Mouse (Mus musculus) forebrain, embryonic 11.5 days (tissue): ENCODE data around the gene Erich6. TPM values are rescaled to one million over a fixed set of nuclear protein-coding genes. Genes with fewer than 3 reads are reported as not detected.

Experiments
- ATAC-seq: fragments of 200-750 bp; cut with Nextera tagmentation; replicated peaks from 2 replicates; pipeline ENCODE4 v1.8.0; 2017; ENCODE audit warnings: moderate TSS enrichment; ENCODE audit not compliant: low FRiP score
- DNase-seq: peaks from one replicate; pipeline ENCODE4 v3.0.0-alpha.2; 2017; ENCODE audit warnings: low spot score
- H3K27ac ChIP-seq: fragments of 300-500 bp; sonication (generic); 2 replicates; pipeline ENCODE4 v1.5.1; 2014; ENCODE audit warnings: low read depth, low read length
- H3K27me3 ChIP-seq: fragments of 300-500 bp; sonication (generic); 2 replicates; pipeline ENCODE4 v1.6.1; 2014; ENCODE audit warnings: mild to moderate bottlenecking, low read length, mixed read lengths; ENCODE audit not compliant: control insufficient read depth, insufficient read depth
- H3K36me3 ChIP-seq: fragments of 300-500 bp; sonication (generic); 2 replicates; pipeline ENCODE4 v1.6.1; 2014; ENCODE audit warnings: mild to moderate bottlenecking, low read length, moderate library complexity, mixed read lengths; ENCODE audit not compliant: control insufficient read depth, insufficient read depth
- H3K4me1 ChIP-seq: fragments of 300-500 bp; sonication (generic); replicated peaks from 2 replicates; pipeline ENCODE4 v1.6.1; 2014; ENCODE audit warnings: low read length, mixed read lengths; ENCODE audit not compliant: control insufficient read depth, insufficient read depth
- H3K4me2 ChIP-seq: fragments of 300-500 bp; sonication (generic); 2 replicates; pipeline ENCODE4 v1.6.1; 2014; ENCODE audit warnings: low read depth, mild to moderate bottlenecking, low read length, moderate library complexity, mixed read lengths; ENCODE audit not compliant: severe bottlenecking
- H3K4me3 ChIP-seq: fragments of 300-500 bp; sonication (generic); 2 replicates; pipeline ENCODE4 v1.5.1; 2014; ENCODE audit warnings: low read depth, low read length
- H3K9ac ChIP-seq: fragments of 300-500 bp; sonication (generic); 2 replicates; pipeline ENCODE4 v1.6.1; 2014; ENCODE audit warnings: low read length
- H3K9me3 ChIP-seq: fragments of 300-500 bp; sonication (generic); 2 replicates; pipeline ENCODE4 v1.6.1; 2016; ENCODE audit warnings: low read length, mixed read lengths; ENCODE audit not compliant: control insufficient read depth
- WGBS: fragments of 180-500 bp; shearing (Covaris S2); extraction: QIAGEN DNeasy Blood & Tissue Kit; methylation state at CpG from one replicate; pipeline ENCODE4 v1.1.7; 2014; 5-methylcytosine and 5-hydroxymethylcytosine counted together
- polyA plus RNA-seq: library from polyadenylated mRNA; unstranded; fragments of >200 nt; fragmentation: Nextera tagmentation; extraction: Ambion mirVana; gene quantifications from 2 replicates; pipeline ENCODE4 v1.2.1, GENCODE M21; 2014

Erich6 gene
- not detected in 2 replicates for polyA plus RNA-seq

- peak within 1 kb of the TSS; percentile 50 for H3K4me3 ChIP-seq
- no peaks in the 10 kb centered on the region for H3K9me3 ChIP-seq
- DNase-seq (peak; percentile 75), ATAC-seq (peak; percentile 89)
- H3K27me3 ChIP-seq = no peaks in the 10 kb centered on the region
- peak within 1 kb of the TSS; percentile 68 for H3K9ac ChIP-seq
- no peaks in the 10 kb centered on the region for H3K36me3 ChIP-seq
- peak within 1 kb of the TSS; percentile 94 for H3K4me2 ChIP-seq
- WGBS = under 1% methylated on average over 34 of the region's 34 CpGs
- H3K27ac ChIP-seq = no peak within 1 kb of the TSS
- H3K4me1 ChIP-seq = no peaks in the 10 kb centered on the region
Observed at GRCm38 (mm10) chr3:58636406-58637295, at the start of gene Erich6. Gene Erich6, minus strand, starts transcription at chr3:58637207.

- H3K4me1 ChIP-seq = no peaks in the 10 kb centered on the region; the same call in 1 of the 2 replicates
- 87% methylated on average over 7 of the region's 7 CpGs for WGBS
- no peak for DNase-seq
- no peaks in the 10 kb centered on the region for H3K9me3 ChIP-seq
- H3K36me3 ChIP-seq = no peaks in the 10 kb centered on the region
- H3K4me3 ChIP-seq = no peak overlapping the region
- ATAC-seq = no peak
- H3K4me2 ChIP-seq = no peak overlapping the region
- no peak overlapping the region for H3K9ac ChIP-seq
- no peaks in the 10 kb centered on the region for H3K27me3 ChIP-seq
- H3K27ac ChIP-seq = no peak overlapping the region
Observed at GRCm38 (mm10) chr3:58686206-58686921, 49.4 kb upstream of the Erich6 start.

DNA sequence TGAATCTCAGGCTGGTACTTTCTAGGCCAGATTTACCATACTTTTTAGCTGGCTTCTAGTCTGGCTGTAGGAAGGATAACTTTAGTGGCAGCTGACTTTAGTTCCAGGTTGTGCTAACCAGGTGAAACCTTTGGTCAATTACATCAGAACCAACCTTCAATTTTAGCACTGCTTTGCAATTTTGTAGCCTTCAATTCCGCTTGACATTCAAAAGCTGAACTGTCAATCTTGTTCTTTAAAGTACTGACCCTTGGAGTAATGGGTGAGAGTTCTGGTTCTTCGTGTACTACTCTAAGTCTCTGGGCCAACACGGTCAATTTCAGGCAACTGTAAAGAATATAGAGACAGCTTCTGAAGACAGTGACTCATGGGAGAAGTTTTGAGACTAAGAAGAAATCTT lies 48.4 kb upstream of the Erich6 start:
- no peaks in the 10 kb centered on the region for H3K27me3 ChIP-seq
- WGBS = 88% methylated on average over 3 of the region's 3 CpGs

GRCm38 (mm10) chr3:58683346-58683745 lies 46.3 kb upstream of the Erich6 start:
- H3K4me1 ChIP-seq = 0 out of 2 replicates have a peak, but pooled peaks cover 2% of the 10 kb centered on the region
- ATAC-seq = no peak
- H3K9me3 ChIP-seq = no peaks in the 10 kb centered on the region
- no peak overlapping the region for H3K4me2 ChIP-seq
- H3K27me3 ChIP-seq = no peaks in the 10 kb centered on the region
- no peak overlapping the region for H3K27ac ChIP-seq
- no peak overlapping the region for H3K9ac ChIP-seq
- H3K36me3 ChIP-seq = no peaks in the 10 kb centered on the region
- no peak overlapping the region for H3K4me3 ChIP-seq
- no peak for DNase-seq
- WGBS = 89% methylated on average over 7 of the region's 7 CpGs

More for the DNA sequence above, 48.4 kb upstream of the Erich6 start:
- DNase-seq = no peak
- H3K36me3 ChIP-seq = no peaks in the 10 kb centered on the region
- H3K4me1 ChIP-seq = no peaks in the 10 kb centered on the region; the same call in 1 of the 2 replicates
- H3K4me3 ChIP-seq = no peak overlapping the region
- H3K9me3 ChIP-seq = no peaks in the 10 kb centered on the region
- H3K27ac ChIP-seq = no peak overlapping the region
- no peak overlapping the region for H3K9ac ChIP-seq
- no peak overlapping the region for H3K4me2 ChIP-seq
- ATAC-seq = no peak

DNA sequence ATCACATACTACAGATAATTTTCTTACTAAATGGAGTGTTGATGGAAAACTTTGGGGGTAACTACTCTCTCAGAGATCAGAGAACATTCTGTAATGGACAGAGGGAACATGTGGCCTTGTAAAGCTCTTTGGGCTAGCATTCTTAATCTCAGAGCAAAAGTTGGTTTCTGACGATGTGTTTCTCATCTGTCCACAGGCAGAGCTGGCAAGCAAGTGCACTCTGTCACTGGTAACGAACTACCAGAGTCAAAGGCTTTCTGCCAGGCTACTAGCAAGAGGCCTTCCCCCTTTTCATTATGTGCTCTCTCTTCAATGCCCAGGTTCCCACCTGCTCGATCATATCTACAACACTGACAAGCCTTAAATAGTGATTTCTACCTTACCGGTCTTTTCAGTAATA lies 45.3 kb upstream of the Erich6 start:
- H3K27me3 ChIP-seq = no peaks in the 10 kb centered on the region
- no peak overlapping the region for H3K4me3 ChIP-seq
- H3K9ac ChIP-seq = no peak overlapping the region
- ATAC-seq (no peak), DNase-seq (no peak)
- no peak overlapping the region for H3K4me2 ChIP-seq
- 0 out of 2 replicates have a peak, but pooled peaks cover 2% of the 10 kb centered on the region for H3K4me1 ChIP-seq
- H3K9me3 ChIP-seq = no peaks in the 10 kb centered on the region
- no peaks in the 10 kb centered on the region for H3K36me3 ChIP-seq
- no peak overlapping the region for H3K27ac ChIP-seq
- WGBS = 79% methylated on average over 4 of the region's 4 CpGs

GRCm38 (mm10) chr3:58681831-58682230 lies 44.8 kb upstream of the Erich6 start:
- Histone ChIP-seq H3K9me3 (no peaks in the 10 kb centered on the region), H3K9ac (no peak overlapping the region), H3K4me3 (no peak overlapping the region), H3K36me3 (no peaks in the 10 kb centered on the region), H3K27ac (no peak overlapping the region), H3K4me1 (0 out of 2 replicates have a peak, but pooled peaks cover 2% of the 10 kb centered on the region), H3K27me3 (no peaks in the 10 kb centered on the region), H3K4me2 (no peak overlapping the region)
- DNase-seq (no peak), ATAC-seq (no peak)
- 64% methylated on average over 2 of the region's 2 CpGs for WGBS

- DNase-seq (no peak), ATAC-seq (no peak)
- H3K4me1 ChIP-seq = 0 out of 2 replicates have a peak, but pooled peaks cover 2% of the 10 kb centered on the region
- H3K4me2 ChIP-seq = no peak overlapping the region
- H3K4me3 ChIP-seq = no peak overlapping the region
- H3K27ac ChIP-seq = no peak overlapping the region
- no peaks in the 10 kb centered on the region for H3K9me3 ChIP-seq
- no peaks in the 10 kb centered on the region for H3K36me3 ChIP-seq
- WGBS = 88% methylated on average over 7 of the region's 7 CpGs
- no peak overlapping the region for H3K9ac ChIP-seq
- H3K27me3 ChIP-seq = no peaks in the 10 kb centered on the region
Observed at GRCm38 (mm10) chr3:58680943-58681637, 44.1 kb upstream of the Erich6 start.

DNA sequence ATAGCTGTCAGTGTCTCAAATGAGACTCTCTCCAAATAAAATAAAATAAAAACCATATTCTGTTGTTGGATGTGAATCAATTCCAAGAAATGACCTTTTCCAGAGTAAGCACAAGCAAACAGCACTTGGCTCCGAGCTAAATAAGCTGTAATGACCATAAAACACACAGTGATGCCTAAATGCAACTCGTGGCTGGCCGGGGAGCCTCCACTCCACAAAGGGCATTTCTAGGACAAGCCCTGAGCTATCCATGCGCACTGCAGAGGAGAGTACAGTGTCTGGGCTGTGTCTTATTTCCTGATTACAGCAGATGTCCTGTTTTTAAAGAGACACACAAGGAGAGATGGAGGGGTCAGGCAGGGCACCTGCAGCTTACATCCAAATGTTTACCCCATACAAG lies 43.0 kb upstream of the Erich6 start:
- 0 out of 2 replicates have a peak, but pooled peaks cover 2% of the 10 kb centered on the region for H3K4me1 ChIP-seq
- H3K27me3 ChIP-seq = no peaks in the 10 kb centered on the region
- no peaks in the 10 kb centered on the region for H3K36me3 ChIP-seq
- 80% methylated on average over 4 of the region's 4 CpGs for WGBS
- no peak for ATAC-seq
- no peaks in the 10 kb centered on the region for H3K9me3 ChIP-seq
- H3K4me2 ChIP-seq = no peak overlapping the region
- H3K4me3 ChIP-seq = no peak overlapping the region
- DNase-seq = no peak
- H3K27ac ChIP-seq = no peak overlapping the region
- no peak overlapping the region for H3K9ac ChIP-seq
